Mouse (Mus musculus): ENCODE measurements around the gene Fkbp5.
"Not testable (repeated sequence)": the region's sequence is repeated elsewhere in the genome, so short reads cannot be mapped to it uniquely, and the experiment has no call there.

Fkbp5 gene

DNA sequence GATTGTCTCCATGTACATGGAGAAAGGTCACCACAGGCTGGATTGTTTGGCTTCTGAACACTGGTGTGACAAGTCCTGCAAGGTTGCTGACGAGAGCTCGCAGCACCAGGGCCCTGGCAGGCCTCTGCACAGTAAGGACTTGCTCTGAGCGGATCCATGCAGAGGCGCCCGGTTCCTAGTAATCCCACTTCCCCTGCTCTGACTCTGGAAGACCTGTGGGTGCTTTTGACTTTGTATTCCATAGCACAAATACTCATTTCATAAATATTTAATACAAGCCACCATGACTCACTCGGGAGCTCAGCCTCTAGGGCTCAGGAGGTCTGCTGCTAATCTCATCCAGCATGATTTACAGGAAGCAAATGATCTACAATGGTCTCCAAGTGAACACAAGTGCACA is 97.7 kb downstream of the Fkbp5 start:
- no peak for DNase-seq (ENCODE audit: low spot score)

DNA sequence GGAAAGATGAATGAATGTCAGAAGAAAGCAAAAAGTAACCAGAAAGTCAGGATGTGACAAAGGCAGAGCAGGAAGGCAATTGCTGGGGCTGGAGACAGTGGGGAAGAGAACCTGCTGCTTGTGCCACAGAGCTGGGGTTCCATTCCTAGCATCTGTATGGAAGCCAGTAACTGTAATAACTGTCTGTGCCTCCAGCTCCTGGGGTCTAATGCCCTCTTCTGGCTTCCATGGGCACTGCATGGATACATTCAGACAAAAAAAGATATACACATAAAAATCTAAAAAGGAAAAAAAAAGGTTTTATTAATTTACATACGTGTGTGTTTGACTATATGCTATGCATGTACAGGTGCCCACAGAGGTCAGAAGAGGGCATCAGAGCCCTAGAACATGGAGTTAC is 98.4 kb downstream of the Fkbp5 start:
- no peak for DNase-seq (ENCODE audit: low spot score)

DNA sequence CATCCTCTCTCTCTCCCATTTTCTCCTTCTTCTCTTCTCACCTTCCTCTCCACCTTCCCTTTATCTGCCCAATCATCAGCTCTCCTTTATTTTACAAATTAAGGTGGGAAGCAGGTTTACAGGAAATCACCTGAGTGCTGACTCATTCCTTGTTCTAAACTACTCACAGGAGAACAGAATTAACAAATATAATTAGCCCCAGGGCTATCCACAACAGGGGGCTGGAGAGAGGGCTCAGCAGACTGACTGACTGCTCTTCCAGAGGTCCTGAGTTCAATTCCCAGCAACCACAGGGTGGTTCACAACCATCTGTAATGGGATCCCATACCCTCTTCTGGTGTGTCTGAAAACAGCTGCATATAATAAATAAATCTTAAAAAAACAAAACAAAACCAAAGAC is 98.8 kb downstream of the Fkbp5 start:
- DNase-seq (ENCODE audit: low spot score), result not testable (repeated sequence)

DNA sequence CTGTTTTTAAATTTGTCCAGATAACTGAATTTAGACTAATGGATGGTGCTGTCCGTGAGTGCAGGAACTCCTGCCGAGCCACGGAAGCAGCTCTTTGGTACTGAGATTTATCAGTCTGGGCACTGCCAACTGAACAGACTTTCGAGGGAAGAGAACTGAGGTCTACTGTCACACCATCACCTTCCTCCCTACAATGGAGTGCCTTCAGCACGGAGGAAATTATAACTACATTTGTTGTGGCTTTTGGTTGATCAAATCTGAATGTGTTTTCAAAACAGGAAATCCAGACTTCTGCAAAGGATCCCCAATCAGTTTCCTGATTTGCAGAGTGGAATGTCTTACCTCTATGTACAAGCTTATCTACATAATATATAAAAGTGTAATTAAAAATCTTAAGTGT is 99.6 kb downstream of the Fkbp5 start:
- DNase-seq (ENCODE audit: low spot score), result no peak

DNA sequence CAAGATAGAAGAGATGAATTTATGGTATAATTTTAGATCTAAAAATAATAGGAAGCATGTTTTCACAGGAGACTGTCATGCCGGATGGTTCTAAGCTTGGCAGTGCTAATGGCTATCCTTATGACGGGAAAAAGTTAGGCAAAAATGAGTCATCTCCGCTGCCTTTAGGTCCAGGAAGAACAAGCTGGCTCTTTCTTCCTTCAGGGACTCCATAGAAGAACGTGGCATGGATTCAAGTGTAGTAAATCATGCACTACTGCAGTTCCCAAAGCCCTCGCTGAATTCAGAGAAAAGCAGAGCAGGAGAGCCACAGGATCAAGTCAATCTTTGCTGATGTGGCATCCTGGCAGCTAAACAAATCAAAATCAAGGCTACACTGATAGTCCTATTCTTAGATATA is 102.1 kb downstream of the Fkbp5 start:
- no peak for DNase-seq (ENCODE audit: low spot score)

DNA sequence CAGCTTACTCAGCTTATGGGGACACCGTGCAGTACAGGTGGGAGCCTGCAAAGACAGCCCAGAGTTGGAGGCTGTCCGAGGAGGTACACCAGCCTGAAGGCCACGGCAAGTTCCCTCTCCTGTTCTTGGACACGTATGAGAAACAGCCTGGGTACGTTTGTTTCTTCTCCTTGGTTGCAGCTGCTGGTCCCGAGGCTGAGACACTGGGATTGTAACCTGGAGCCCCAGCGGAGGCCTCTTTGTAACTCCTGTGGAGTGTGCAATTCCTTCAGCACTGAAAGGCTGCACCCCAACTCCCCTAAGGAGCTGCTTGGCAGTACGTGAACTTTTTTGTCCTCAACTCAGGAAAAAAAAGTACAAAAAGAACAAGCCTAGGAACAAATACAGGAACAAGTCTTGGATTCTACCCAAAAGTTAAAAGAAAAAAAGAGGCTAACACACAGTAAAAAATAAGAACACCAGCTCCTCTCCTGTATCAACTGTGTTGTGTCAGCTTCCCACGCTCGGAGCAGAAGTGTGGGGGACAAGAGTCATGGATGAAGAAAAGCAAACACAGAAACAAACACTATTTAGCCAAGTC is 105.9 kb downstream of the Fkbp5 start:
- no peak for DNase-seq (ENCODE audit: low spot score)

DNA sequence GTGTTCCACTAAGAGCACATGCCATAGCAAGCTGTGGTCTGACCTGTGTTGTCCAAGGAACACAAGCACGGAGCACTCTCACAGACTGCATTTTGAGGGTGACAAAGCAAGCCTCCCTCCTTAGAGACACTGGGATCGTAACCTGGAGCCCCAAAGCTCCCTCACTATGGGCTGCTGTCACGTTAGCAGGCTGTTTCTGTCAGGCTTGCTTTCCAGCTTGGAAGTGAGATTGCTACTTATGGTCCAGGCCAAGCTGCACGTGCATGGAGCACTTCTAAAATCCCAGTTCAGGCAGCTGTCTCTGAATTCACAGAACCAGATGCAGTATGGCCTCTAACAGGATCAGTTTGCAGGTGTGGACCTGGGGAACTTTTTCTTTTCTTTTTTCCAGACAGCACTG is 106.6 kb downstream of the Fkbp5 start:
- DNase-seq (ENCODE audit: low spot score), result no peak

DNA sequence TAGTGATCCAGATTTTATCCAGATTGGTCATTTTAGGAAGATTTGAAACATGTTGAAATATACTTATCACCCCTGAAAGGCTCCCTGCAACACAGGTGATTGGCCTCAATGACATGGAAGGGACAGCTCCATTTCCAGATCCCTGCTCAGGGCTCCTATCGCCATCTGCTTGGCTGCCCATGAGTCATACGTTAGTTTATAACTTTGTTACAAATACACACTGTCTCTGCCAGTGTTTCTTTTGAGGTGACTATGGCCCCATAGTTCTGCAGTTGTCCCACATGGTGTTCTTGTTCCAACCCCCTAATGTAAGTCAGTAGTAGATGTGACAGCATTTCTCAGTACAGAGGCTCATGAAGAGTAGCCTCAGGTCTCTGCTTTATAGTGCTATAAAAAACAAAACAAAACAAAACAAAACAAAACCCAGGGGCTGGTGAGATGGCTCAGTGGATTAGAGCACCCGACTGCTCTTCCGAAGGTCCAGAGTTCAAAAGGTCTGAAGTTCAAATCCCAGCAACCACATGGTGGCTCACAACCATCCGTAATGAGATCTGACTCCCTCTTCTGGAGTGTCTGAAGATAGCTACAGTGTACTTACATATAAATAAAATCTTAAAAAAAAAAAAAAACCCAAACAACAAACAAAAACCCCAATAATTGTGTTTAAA is 108.9 kb downstream of the Fkbp5 start:
- no peak for DNase-seq (ENCODE audit: low spot score)

DNA sequence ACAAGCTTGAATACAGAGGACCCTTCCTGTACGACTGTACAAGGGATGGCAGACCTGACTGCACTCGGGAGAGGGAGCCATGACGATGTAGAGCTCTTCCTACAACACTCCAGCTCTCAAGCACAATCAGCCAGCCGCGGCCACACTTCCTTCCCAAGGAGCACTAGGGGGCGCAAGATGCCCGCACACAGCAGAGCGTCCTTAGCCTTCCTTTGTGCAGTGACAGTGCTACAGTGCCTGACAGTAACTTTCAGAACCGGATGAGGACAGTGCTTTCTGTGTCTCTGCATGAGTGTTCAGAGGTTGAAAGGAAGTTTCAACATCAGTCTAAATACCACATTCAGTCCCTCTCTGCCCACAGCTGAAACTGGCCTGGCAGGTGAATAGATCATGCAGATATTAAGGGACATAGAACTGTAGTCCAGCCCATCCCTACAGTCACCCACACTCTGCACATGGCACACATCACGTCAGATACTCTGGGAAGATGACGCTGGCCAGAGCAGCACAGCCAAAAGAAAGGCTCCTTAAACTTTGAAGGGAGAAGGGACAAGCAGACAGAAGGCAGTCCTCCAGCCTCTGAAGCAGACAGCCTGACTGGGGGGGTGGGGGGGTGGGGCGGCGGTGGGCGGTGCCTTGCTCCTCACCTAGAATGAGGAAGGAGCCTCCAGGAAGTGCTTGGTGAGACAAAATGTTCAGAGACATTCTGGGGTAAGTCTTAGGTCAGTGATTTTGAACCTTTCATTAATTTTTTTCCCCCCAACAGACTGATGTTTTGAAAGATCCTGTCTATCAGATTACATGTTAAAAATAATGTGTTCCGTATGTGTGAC is 109.7 kb downstream of the Fkbp5 start:
- peak; percentile 51 for DNase-seq (ENCODE audit: low spot score)

DNA sequence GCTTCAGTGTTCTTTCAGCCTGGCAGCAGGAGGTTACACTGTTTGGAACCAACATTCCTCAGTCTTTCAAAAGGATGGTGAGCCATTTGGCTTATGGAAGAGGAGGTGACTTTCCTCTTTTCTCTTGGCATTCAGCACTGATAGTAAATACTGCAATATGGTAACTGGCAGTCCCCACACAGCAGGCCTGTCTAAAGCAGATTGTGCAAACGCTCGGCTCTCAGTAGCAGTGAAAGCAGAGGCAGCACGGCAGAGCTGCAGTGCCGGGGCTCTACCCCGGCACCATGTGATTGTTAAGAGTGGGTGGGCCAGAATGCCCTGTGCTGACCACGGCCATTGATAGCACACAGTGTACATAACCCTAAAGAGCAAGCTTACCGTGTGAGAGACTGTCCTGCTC is 110.9 kb downstream of the Fkbp5 start:
- DNase-seq (ENCODE audit: low spot score), result no peak

DNA sequence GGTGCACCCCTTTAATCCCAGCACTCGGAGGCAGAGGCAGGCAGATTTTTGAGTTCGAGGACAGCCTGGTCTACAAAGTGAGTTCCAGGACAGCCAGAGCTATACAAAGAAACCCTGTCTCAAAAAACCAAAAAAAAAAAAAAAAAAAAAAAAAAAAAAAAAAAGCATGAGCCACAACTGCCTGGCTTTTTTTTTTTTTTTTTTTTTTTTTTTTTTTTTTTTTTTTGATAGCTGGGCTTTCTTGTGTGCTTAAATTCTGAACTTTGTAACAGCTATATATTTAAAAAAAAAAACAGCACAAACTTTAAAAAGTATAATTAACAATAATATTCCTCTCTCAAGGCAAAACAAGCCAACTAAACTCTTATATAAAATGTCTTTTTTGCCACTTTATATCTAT is 112.6 kb downstream of the Fkbp5 start:
- not testable (repeated sequence) for DNase-seq (ENCODE audit: low spot score)

DNA sequence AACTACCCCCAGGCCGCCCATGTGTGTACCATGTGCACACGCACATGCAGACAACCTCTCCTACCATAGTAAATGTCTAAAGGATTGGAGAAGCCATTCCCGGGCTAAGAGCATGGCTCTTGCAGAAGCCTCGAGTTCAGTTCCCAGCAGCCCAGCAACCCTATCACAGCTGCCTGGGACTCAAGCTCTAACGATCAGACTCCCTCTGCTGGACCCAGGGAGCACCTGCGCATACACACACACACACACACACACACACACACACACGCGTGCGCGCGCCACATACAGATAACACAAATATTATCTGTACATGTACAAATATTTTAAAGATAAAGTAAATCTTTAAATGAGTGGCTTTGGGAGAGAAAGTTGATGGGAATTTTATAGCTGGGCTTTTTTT is 113.0 kb downstream of the Fkbp5 start:
- DNase-seq (ENCODE audit: low spot score), result no peak

DNA sequence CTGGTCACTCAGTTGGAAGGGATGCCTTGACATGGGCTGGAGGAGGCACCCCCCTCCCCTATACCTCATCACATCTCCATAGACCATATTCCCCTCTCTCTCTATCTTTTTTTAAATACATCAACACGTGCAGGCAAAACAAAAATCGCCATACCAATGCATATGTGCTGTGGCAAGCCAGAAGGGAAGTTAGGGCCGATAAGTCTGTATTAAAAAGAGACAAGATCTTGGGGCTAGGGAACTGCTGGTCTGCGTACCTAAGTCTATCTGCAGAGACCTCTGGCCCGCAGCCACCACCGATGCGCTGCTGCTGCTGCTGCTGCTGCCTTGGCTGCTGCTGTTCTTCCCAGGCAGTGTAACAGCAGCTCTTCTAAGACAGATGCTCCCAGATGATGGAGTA is 122.3 kb downstream of the Fkbp5 start:
- no peak for DNase-seq (ENCODE audit: low spot score)

DNA sequence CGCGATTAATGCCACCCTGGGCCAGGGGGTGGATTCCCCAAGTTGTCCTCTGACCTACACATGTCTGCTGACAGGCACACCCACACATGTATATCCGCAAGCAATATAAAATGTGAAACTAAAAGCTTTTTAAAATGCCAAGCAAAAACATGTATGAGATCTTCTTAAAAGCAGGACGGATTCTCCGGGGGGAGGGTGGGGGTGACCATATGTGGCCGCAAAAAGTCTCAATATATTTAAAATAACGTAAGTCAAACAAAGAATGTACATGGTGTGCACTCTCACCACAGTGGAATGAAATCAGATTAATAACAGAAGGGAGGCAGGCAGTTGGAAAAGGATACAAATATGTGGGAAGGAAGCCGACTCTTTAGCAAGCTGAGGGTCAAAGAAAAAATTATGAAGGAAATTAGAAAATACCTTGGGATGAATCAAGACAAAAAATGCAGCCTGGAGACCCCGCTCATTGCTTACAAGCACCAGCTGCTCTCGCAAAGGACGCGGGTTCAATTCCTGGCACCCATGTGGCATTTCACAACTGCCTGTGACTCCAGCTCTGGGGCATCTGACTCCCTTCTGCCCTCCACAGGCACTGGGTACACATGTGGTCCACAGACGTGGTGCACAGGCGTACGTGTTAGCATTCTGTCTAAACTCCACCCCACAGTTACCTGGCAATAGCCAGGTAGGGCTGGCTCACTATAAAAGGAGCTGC is 123.1 kb downstream of the Fkbp5 start:
- no peak for DNase-seq (ENCODE audit: low spot score)

DNA sequence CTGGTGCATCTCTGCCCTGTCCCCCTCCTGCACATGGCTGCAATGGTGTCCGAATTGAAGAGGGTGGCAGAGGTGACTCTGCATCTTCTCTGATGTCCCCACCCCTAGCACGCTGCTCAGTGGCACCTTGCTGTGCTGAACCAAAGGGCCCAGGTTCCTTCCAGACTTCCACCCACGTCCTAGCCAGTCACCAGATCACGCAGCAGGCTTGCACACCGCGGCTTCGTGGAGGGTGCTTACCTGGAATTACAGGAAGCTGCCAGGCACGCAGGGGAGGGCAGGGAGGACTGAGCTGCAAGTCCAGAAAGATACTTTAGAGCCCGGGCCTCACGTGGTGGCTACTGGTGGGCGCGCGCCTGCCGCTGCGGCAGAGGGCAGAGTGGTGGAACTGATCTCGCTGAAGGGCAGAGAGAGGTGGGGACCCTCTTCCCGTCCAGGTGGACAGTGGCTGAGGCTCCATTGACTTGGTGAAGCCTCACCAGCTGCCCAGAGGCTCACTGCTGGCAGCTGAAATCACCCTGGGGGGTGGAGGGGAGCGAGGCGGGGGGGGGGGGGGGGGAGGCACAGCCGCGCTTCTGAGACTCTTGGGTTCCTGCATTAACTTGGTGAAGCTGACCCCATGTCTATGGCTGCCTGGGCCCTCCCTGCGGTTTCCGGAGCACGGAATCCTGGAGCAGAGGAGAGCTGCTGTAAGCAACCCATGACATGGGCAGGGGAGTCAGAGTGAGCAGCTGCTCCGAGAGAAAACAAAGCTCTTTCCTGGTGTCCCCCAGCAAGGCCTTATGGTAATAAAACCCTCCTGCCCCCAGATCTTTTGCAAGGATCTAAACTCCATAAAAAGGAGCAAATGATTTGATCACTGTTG is 125.5 kb downstream of the Fkbp5 start:
- no peak for DNase-seq (ENCODE audit: low spot score)

DNA sequence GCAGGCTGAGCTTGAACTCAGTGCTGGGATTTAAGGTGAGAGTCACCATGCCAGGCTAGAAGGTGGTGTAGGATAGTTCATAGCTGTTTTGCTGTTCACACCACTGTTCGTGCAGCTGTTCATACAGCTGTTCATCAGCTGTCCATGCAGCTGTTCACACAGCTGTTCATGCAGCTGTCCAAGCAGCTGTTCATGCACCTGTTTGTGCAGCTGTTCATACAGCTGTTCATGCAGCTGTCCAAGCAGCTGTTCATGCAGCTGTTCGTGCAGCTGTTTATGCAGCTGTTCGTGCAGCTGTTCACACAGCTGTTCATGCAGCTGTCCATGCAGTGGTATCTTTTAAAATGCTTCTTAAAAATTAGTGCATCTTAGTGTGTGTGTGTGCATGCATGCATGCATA is 128.8 kb downstream of the Fkbp5 start:
- no peak for DNase-seq (ENCODE audit: low spot score)

DNA sequence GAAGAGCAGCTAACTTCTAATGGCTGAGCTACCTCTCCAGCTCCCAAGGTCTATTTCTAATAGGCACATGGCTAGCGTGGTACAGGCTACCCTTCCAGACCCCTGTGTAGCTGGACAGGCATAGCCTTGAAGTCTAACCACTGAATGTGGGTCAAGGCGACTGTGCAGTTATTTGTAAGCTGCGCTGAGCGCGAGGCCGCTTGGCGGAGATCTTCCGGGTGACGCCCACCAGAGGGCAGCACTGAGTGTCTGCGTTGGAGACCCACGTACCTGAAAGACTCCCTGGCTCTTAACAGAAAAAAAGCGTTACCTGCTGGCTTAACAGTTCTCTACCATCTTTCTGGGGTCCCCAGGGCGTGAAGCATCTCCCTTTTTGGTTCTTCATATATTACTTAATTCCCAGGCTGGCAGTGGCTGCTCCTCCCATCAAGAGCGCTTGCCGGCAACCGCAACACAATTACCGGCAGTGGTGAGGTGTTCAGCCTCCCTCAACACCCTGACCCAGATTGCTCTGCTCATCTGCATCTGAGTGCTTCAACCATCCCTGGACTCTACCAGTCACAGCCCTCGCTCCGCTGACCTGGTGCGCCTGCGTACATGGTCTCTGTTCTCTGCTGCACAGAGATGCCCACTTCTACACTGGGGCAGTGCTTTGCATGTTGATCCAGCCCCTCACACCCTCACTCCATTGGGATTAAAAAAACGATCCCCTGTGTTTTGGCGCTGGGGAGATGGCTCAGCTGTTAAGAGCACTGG is 131.0 kb downstream of the Fkbp5 start:
- DNase-seq (ENCODE audit: low spot score), result peak; percentile 50

DNA sequence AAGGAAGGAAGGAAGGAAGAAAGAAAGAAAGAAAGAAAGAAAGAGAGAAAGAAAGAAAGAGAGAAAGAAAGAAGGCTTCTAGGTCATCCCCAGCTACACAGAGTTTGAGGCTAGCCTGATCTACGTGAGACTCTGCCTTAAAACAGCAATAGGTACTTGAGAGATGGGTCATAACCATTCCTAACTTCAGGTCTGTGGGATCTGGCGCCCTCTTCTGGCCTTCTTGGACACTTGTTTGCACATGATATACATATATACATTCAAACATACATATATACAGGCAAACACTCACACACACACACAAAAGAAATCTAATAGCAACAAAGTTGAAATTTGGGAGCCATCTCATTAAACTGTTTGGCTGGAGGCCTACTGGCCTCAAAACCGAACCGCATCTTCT is 133.0 kb downstream of the Fkbp5 start:
- DNase-seq (ENCODE audit: low spot score), result no peak

DNA sequence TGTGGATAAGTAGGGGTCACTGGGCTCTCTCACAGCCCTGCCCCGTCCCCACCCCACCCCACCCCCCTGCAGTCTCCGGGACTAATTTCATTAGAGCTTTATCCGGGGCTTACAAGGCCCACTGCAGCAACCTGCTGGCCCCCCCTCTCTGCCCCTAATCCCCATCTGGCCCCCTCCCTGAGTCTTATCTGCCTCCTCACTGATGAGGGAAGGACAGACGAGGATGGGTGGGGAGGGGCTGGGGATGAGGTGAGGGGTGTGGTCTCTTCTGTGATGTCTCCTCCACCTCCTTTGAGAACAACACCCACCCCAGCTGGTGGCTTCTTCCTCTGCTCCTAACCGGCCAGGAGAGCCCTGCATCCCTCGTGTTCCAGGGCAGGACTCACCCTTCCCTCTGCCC is 137.1 kb downstream of the Fkbp5 start:
- DNase-seq (ENCODE audit: low spot score), result no peak

DNA sequence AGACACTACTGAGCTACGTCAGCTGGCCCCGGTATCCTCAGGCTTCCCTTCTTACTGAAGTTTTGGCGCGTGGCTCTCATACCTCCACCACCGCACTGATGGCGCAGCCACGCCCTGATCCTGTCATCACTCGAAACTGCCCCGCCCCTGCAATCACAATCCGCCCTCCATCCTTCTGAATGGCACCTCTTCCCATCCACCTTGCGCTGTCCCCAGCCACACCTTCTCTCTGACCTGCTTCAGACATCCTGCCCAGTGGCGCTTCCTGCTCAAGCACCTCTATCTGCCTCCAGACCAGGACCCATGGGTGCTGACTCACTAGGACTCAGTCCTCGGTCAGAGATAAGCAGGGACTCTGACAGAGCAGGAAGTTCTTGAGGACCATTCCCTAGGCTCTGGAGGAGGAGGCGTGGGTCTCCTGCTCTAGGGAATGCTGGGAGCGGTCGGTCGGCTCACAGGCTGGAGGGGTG is 141.7 kb downstream of the Fkbp5 start:
- DNase-seq (ENCODE audit: low spot score), result no peak

DNA sequence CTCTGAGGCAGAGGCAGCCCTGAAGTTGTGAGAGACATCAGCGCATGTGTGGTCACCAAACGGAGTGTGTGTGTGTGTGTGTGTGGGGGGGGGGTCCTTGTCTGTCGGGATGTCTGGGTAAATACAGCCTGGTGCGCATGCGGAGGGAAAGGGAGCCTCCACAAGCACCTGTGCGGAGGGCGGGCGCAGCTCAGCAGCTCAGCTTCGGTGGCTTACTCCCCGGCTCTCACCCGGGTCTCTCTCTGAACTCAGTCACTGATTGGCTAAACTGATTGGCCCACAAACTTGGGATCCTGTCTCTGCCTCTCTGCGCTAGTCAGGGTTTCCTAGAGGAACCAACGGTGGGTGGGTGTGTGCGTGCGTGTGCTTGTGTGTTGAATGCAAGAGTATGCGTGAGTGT is 142.8 kb downstream of the Fkbp5 start:
- DNase-seq (ENCODE audit: low spot score), result no peak

Measured in spleen, adult 12 weeks (tissue).